8 mouse cellular contexts compared by ENCODE assay signal in the genomic region with DNA sequence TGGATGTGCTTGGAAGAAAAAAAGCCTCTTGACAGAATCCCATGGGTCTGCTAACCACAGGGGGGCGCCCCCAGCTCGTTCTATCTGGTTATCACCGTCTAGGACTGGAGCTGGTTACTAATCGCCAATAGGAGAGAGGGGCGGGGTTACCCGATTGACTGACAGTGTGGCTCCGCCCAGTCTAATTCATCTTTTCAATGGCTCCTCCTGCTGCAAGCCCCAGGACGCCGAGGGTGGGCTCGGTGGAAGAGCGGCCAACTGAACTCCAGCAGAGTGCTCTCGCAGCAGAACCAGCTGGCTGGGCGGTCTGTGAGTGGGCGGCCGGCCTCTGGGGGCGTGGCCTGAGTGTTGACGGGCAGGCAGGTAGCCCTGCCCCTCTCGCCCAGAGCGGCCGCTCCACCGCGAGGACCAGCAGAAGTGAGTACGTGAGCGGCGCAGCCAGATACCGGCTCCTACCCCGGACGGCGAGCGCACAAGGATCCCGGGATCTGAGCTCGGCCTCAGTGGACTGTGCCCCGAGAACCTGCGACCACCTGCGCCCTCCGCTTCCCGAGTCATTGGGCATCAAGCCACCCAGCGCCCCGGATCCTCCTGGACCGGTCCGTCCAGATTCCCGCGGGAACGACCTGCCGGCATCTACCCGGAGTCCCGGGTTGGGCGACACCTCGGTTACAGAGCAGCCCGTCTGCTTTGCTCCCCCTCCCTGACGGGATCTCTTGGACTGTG. TPM values are rescaled to one million over a fixed set of nuclear protein-coding genes. Genes with fewer than 3 reads are reported as not detected.
DNase-seq lines count a peak whose midpoint lies in the region; ATAC-seq and TF ChIP-seq lines count a peak whose summit lies in the region.

Gene Ephb3, plus strand, starts transcription at position 389 of the 726 bp plus-strand sequence.

- peak; percentile 93 for TF ChIP-seq CTCF in intestine, postnatal 0 days (IDR thresholded peaks at IDR 0.05; ENCODE audit: low read depth)

- H3K4me1 ChIP-seq in embryonic facial prominence, embryonic 12.5 days = peaks cover 32% of the 10 kb centered on the region
- H3K4me1 ChIP-seq in intestine, postnatal 0 days (replicated peaks; ENCODE audit: control insufficient read depth, insufficient read depth, low read length) = 0 out of 2 replicates have a peak, but pooled peaks cover 9% of the 10 kb centered on the region
- H3K4me1 ChIP-seq in midbrain, embryonic 11.5 days (ENCODE audit: control insufficient read depth, insufficient read depth, low read length) = peaks cover 17% of the 10 kb centered on the region

- H3K36me3 ChIP-seq in embryonic facial prominence, embryonic 12.5 days = peaks cover 11% of the 10 kb centered on the region
- no peaks in the 10 kb centered on the region for H3K36me3 ChIP-seq in intestine, postnatal 0 days (ENCODE audit: control insufficient read depth, insufficient read depth)
- no peaks in the 10 kb centered on the region for H3K36me3 ChIP-seq in midbrain, embryonic 11.5 days (ENCODE audit: control insufficient read depth, insufficient read depth, low read length)

- peak within 1 kb of the TSS; percentile 93 for H3K4me3 ChIP-seq in embryonic facial prominence, embryonic 12.5 days
- peak within 1 kb of the TSS; percentile 80 for H3K4me3 ChIP-seq in intestine, postnatal 0 days (ENCODE audit: low read depth, low read length)
- peak within 1 kb of the TSS; percentile 86 for H3K4me3 ChIP-seq in midbrain, embryonic 11.5 days (ENCODE audit: low read depth, low read length)

- intact Hi-C loops in left cerebral cortex, postnatal 36 days (cut with DNase I) = loop anchor here (1.0 to 5.0 kb wide), 2 partner anchors 128 to 188 kb away; no protein-coding TSS in a partner anchor

- peak; percentile 99 for ATAC-seq in embryonic facial prominence, embryonic 12.5 days (ENCODE audit: insufficient number of reproducible peaks, insufficient read depth, low FRiP score, low TSS enrichment)
- ATAC-seq in granulocyte monocyte progenitor cell, adult 5-6 weeks (replicated peaks; ENCODE audit: poor library complexity, severe bottlenecking) = peak; percentile 95
- ATAC-seq in intestine, postnatal 0 days = peak; percentile 97
- ATAC-seq in midbrain, embryonic 11.5 days (ENCODE audit: low FRiP score) = peak; percentile 98

- peak within 1 kb of the TSS; percentile 91 for H3K4me2 ChIP-seq in embryonic facial prominence, embryonic 12.5 days (replicated peaks)
- peak within 1 kb of the TSS; percentile 89 for H3K4me2 ChIP-seq in intestine, postnatal 0 days (replicated peaks; ENCODE audit: low read depth)
- H3K4me2 ChIP-seq in midbrain, embryonic 11.5 days = peak within 1 kb of the TSS; percentile 86

- H3K9me3 ChIP-seq in embryonic facial prominence, embryonic 12.5 days = no peaks in the 10 kb centered on the region
- H3K9me3 ChIP-seq in intestine, postnatal 0 days (ENCODE audit: control insufficient read depth) = no peaks in the 10 kb centered on the region
- H3K9me3 ChIP-seq in midbrain, embryonic 11.5 days (ENCODE audit: control insufficient read depth, low read length) = no peaks in the 10 kb centered on the region

- peak; percentile 95 to 99 for DNase-seq in adrenal gland, postnatal 36 days
- peak; percentile 98 to 99 for DNase-seq in left cerebral cortex, postnatal 36 days (ENCODE audit: low spot score in 2 of 2)
- DNase-seq in midbrain, embryonic 11.5 days (ENCODE audit: low spot score, missing footprints) = peak; percentile 100
- DNase-seq in skeletal muscle tissue, adult 2 months (ENCODE audit: low read depth, low spot score) = peak; percentile 97
- DNase-seq in MN1 (ENCODE audit: low spot score) = no peak

- peak within 1 kb of the TSS; percentile 99 for H3K9ac ChIP-seq in embryonic facial prominence, embryonic 12.5 days
- H3K9ac ChIP-seq in intestine, postnatal 0 days (ENCODE audit: low read depth, low read length) = peak within 1 kb of the TSS; percentile 78
- H3K9ac ChIP-seq in midbrain, embryonic 11.5 days (ENCODE audit: low read length) = peak within 1 kb of the TSS; percentile 92

- no peaks in the 10 kb centered on the region for H3K27me3 ChIP-seq in embryonic facial prominence, embryonic 12.5 days
- no peaks in the 10 kb centered on the region for H3K27me3 ChIP-seq in intestine, postnatal 0 days (replicated peaks; ENCODE audit: control insufficient read depth, insufficient read depth, low read length)
- H3K27me3 ChIP-seq in midbrain, embryonic 11.5 days (ENCODE audit: control insufficient read depth, insufficient read depth, low read length) = no peaks in the 10 kb centered on the region

- WGBS in embryonic facial prominence, embryonic 12.5 days = under 1% methylated on average over 51 of the region's 51 CpGs
- under 1% methylated on average over 48 of the region's 51 CpGs for WGBS in intestine, postnatal 0 days
- WGBS in midbrain, embryonic 11.5 days = 0% methylated on average over 51 of the region's 51 CpGs

- H3K27ac ChIP-seq in embryonic facial prominence, embryonic 12.5 days = peak within 1 kb of the TSS; percentile 92
- peak within 1 kb of the TSS; percentile 22; the same call in 1 of the 2 replicates for H3K27ac ChIP-seq in intestine, postnatal 0 days (ENCODE audit: low read depth, low read length)
- peak within 1 kb of the TSS; percentile 55; the same call in 1 of the 2 replicates for H3K27ac ChIP-seq in midbrain, embryonic 11.5 days (ENCODE audit: low read depth, low read length)

RNA-seq across cellular contexts. Expression of gene Ephb3, which starts in this region (rescaled TPM):
- 1 to 10 TPM; 1.2 to 1.3 TPM for total RNA-seq in adrenal gland, postnatal 36 days (2021)
- 76.1 and 79.7 TPM in 2 replicates for polyA plus RNA-seq in embryonic facial prominence, embryonic 12.5 days (2016; fragmentation: Nextera tagmentation; extraction: Ambion mirVana)
- not detected in 2 replicates for total RNA-seq in granulocyte monocyte progenitor cell, adult 5-6 weeks (2014; fragmentation: Nextera tagmentation)
- total RNA-seq in granulocyte monocyte progenitor cell, adult 5-6 weeks (2017) = not detected in 2 replicates
- polyA plus RNA-seq in intestine, postnatal 0 days (2015; fragmentation: Nextera tagmentation; extraction: Ambion mirVana) = 3.9 and 4.0 TPM in 2 replicates
- total RNA-seq in left cerebral cortex, postnatal 36 days (2021) = 10 to 100 TPM; 21.2 to 25.5 TPM
- polyA plus RNA-seq in midbrain, embryonic 11.5 days (2014; fragmentation: Nextera tagmentation; extraction: Ambion mirVana) = 7.7 and 9.8 TPM in 2 replicates

Comparison
In these comparisons a context has a peak if more than half of its experiments do, and no peak if none do; other contexts are left out.
1. RNA of gene Ephb3 (total RNA-seq): 21.2 to 25.5 TPM in left cerebral cortex, postnatal 36 days; 1.2 to 1.3 TPM in adrenal gland, postnatal 36 days and not detected in granulocyte monocyte progenitor cell, adult 5-6 weeks; every median in the first group is over 4 times any median in the second.
2. Peak in ATAC-seq in granulocyte monocyte progenitor cell, adult 5-6 weeks; RNA of the gene not detected or under 1 TPM.
3. H3K27ac ChIP-seq: peak in every context shown above with its lines; median percentile 92 in embryonic facial prominence, embryonic 12.5 days; 55 in midbrain, embryonic 11.5 days; 22 in intestine, postnatal 0 days.
4. Peak in every context shown above with its lines, with median percentiles within 50 percentile points of each other: ATAC-seq, H3K4me2 ChIP-seq, H3K4me3 ChIP-seq and H3K9ac ChIP-seq.